Mouse (Mus musculus) cerebellum, adult 2 months (tissue): ENCODE measurements around the gene Zc3h18.

Experiments
- CTCF ChIP-seq: fragments of 200-500 bp; IDR thresholded peaks from 2 replicates; pipeline ENCODE4 v1.5.1; 2011; ENCODE audit warnings: low read depth, mild to moderate bottlenecking, control low read depth, low read length, moderate library complexity, borderline replicate concordance; ENCODE audit not compliant: insufficient read depth
- POLR2A ChIP-seq: fragments of 200-500 bp; IDR thresholded peaks from 2 replicates; pipeline ENCODE4 v1.6.1; 2011; ENCODE audit warnings: low read length, control low read depth, borderline replicate concordance; ENCODE audit not compliant: insufficient read depth

GRCm38 (mm10) chr8:122354157-122354556, 22.3 kb upstream of the Zc3h18 start:
- TF ChIP-seq CTCF (no peak), POLR2A (no peak)
